Mouse (Mus musculus) C2C12 (cell line): ENCODE results near the gene Kcns1. TPM values are rescaled to one million over a fixed set of nuclear protein-coding genes. Genes with fewer than 3 reads are reported as not detected.

ENCODE experiments used
- H3K27me3 ChIP-seq: one replicate; pipeline ENCODE4 v1.6.1; 2011; ENCODE audit not compliant: control insufficient read depth, insufficient read depth, insufficient read length
- H3K36me3 ChIP-seq: one replicate; pipeline ENCODE4 v1.6.1; 2011; ENCODE audit not compliant: control insufficient read depth, insufficient read depth
- H3K4me3 ChIP-seq: one replicate; pipeline ENCODE4 v1.5.1; 2011; ENCODE audit warnings: mild to moderate bottlenecking, control low read depth; ENCODE audit not compliant: poor library complexity, insufficient read depth, severe bottlenecking
- H3K79me2 ChIP-seq: one replicate; pipeline ENCODE4 v1.6.1; 2011; ENCODE audit not compliant: control insufficient read depth, insufficient read depth
- H3K79me3 ChIP-seq: one replicate; pipeline ENCODE4 v1.6.1; 2011; ENCODE audit warnings: low read depth, control low read depth
- H3ac ChIP-seq: one replicate; pipeline ENCODE3; 2011; ENCODE audit warnings: low read depth; ENCODE audit not compliant: control insufficient read depth, insufficient read length
- CEBPB ChIP-seq: IDR thresholded peaks from one replicate; pipeline ENCODE4 v1.6.1; 2011; ENCODE audit warnings: low read depth, mild to moderate bottlenecking, control low read depth, moderate library complexity
- CTCF ChIP-seq: IDR thresholded peaks from one replicate; pipeline ENCODE4 v1.5.1; 2011; ENCODE audit not compliant: control insufficient read depth, insufficient read depth, insufficient read length
- FOSL1 ChIP-seq: IDR thresholded peaks from one replicate; pipeline ENCODE4 v1.8.0; 2011; ENCODE audit warnings: mild to moderate bottlenecking, low read length; ENCODE audit not compliant: poor library complexity, insufficient read depth, severe bottlenecking
- MAX ChIP-seq: IDR thresholded peaks from one replicate; pipeline ENCODE4 v1.6.1; 2011; ENCODE audit warnings: mild to moderate bottlenecking, control low read depth
- MYOD1 ChIP-seq: IDR thresholded peaks from one replicate; pipeline ENCODE4 v1.6.1; 2011; ENCODE audit warnings: low read depth; ENCODE audit not compliant: control insufficient read depth, insufficient read length
- MYOG ChIP-seq: IDR thresholded peaks from one replicate; pipeline ENCODE4 v1.6.1; 2011; ENCODE audit not compliant: control insufficient read depth, insufficient read length; ENCODE audit errors: extremely low read depth
- USF1 ChIP-seq: IDR thresholded peaks from one replicate; pipeline ENCODE4 v1.6.1; 2011; ENCODE audit warnings: low read depth, mild to moderate bottlenecking, control low read depth, moderate library complexity
- polyA plus RNA-seq: library from polyadenylated mRNA; unstranded; fragments of >200 nt; fragmentation: generic; extraction: Trizol; gene quantifications from one replicate; pipeline ENCODE4 v1.2.1, GENCODE M21; 2012; ENCODE audit warnings: missing spikeins

Kcns1 gene
- polyA plus RNA-seq, 1 experiment = not detected

GRCm38 (mm10) chr2:164170326-164170725 is 587 bp downstream of the Kcns1 start:
- TF ChIP-seq MYOD1 (no peak), CEBPB (no peak), FOSL1 (no peak), MAX (no peak), USF1 (no peak), CTCF (no peak), MYOG (no peak)
- H3K27me3 ChIP-seq = peaks cover 72% of the 10 kb centered on the region
- H3ac ChIP-seq = no peak overlapping the region
- no peaks in the 10 kb centered on the region for H3K79me3 ChIP-seq
- no peak overlapping the region for H3K4me3 ChIP-seq
- H3K36me3 ChIP-seq = no peaks in the 10 kb centered on the region
- no peaks in the 10 kb centered on the region for H3K79me2 ChIP-seq

- TF ChIP-seq USF1 (no peak), MAX (no peak), MYOD1 (no peak), MYOG (no peak), CEBPB (no peak), CTCF (no peak), FOSL1 (no peak)
- H3K27me3 ChIP-seq = peaks cover 66% of the 10 kb centered on the region
Measured at GRCm38 (mm10) chr2:164168571-164168946, 2.4 kb downstream of the Kcns1 start.

GRCm38 (mm10) chr2:164167752-164168570 is 3.0 kb downstream of the Kcns1 start:
- Histone ChIP-seq H3K4me3 (no peak overlapping the region), H3K79me3 (no peaks in the 10 kb centered on the region), H3K79me2 (no peaks in the 10 kb centered on the region)

More at GRCm38 (mm10) chr2:164168571-164168946, 2.4 kb downstream of the Kcns1 start:
- Histone ChIP-seq H3ac (no peak overlapping the region), H3K36me3 (no peaks in the 10 kb centered on the region), H3K79me3 (no peaks in the 10 kb centered on the region), H3K4me3 (no peak overlapping the region), H3K79me2 (no peaks in the 10 kb centered on the region)

GRCm38 (mm10) chr2:164164941-164165340 is 6.0 kb downstream of the Kcns1 start:
- Histone ChIP-seq H3K36me3 (no peaks in the 10 kb centered on the region), H3K27me3 (peaks cover 45% of the 10 kb centered on the region), H3K79me2 (no peaks in the 10 kb centered on the region), H3K4me3 (no peak overlapping the region), H3ac (no peak overlapping the region), H3K79me3 (no peaks in the 10 kb centered on the region)
- TF ChIP-seq MAX (no peak), CTCF (no peak), USF1 (no peak), FOSL1 (no peak), MYOG (no peak), MYOD1 (no peak), CEBPB (no peak)

More at GRCm38 (mm10) chr2:164167752-164168570, 3.0 kb downstream of the Kcns1 start:
- H3K27me3 ChIP-seq = peaks cover 60% of the 10 kb centered on the region
- no peaks in the 10 kb centered on the region for H3K36me3 ChIP-seq
- no peak overlapping the region for H3ac ChIP-seq
- TF ChIP-seq MYOG (no peak), USF1 (no peak), MYOD1 (no peak), CEBPB (no peak), FOSL1 (no peak), CTCF (no peak), MAX (no peak)

GRCm38 (mm10) chr2:164161515-164162055 is 9.3 kb downstream of the Kcns1 start:
- Histone ChIP-seq H3K36me3 (no peaks in the 10 kb centered on the region), H3K27me3 (peaks cover 23% of the 10 kb centered on the region), H3K4me3 (no peak overlapping the region), H3K79me2 (no peaks in the 10 kb centered on the region), H3K79me3 (no peaks in the 10 kb centered on the region), H3ac (no peak overlapping the region)
- no peak for TF ChIP-seq FOSL1
- no peak for TF ChIP-seq MYOD1
- no peak for TF ChIP-seq USF1
- no peak for TF ChIP-seq CTCF
- TF ChIP-seq CEBPB = no peak
- TF ChIP-seq MAX = no peak
- TF ChIP-seq MYOG = no peak

GRCm38 (mm10) chr2:164158838-164159237 is 12.1 kb downstream of the Kcns1 start:
- Histone ChIP-seq H3ac (no peak overlapping the region), H3K79me3 (no peaks in the 10 kb centered on the region), H3K4me3 (no peak overlapping the region), H3K36me3 (peaks cover 13% of the 10 kb centered on the region), H3K79me2 (no peaks in the 10 kb centered on the region), H3K27me3 (peaks cover 5% of the 10 kb centered on the region)
- TF ChIP-seq FOSL1 = no peak
- no peak for TF ChIP-seq MYOG
- no peak for TF ChIP-seq CEBPB
- no peak for TF ChIP-seq CTCF
- TF ChIP-seq MAX = no peak
- TF ChIP-seq MYOD1 = no peak
- TF ChIP-seq USF1 = no peak
